Mouse (Mus musculus): ENCODE measurements at regions not wholly inside any gene's neighbourhood (a gene's known extent, or its start where the extent isn't known, plus 50 kb on each side); places are given as distances from the start of the nearest gene placed in this dataset.

DNA sequence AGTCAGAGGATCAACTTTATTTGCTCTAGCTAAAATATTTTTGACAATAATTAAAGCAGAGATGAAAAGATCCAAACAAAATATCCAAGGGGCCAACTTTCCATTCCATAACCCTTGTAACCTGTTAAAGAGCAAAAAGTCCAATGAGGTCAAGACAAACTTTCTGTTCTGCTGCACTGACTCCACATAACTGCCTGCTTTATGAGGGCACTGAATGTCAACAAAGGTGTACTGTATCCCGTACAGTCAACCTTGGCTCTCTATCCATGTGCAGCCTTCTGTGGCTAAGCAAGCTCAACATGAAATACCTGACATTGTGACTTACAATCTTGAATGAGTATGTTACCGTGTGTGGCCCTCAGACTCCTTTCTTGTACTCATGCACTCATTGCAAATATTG, 166.3 kb downstream of the Pfkfb3 start:
- H3K9ac ChIP-seq = no peak overlapping the region
- H3K36me3 ChIP-seq = no peaks in the 10 kb centered on the region
- no peak for ATAC-seq (ENCODE audit: insufficient read depth, low FRiP score, low read depth)
- H3K27ac ChIP-seq = no peak overlapping the region
- no peaks in the 10 kb centered on the region for H3K27me3 ChIP-seq (replicated peaks)
- no peak overlapping the region for H3K4me3 ChIP-seq (replicated peaks)
- WGBS = 70% methylated on average over 2 of the region's 2 CpGs
- no peak overlapping the region for H3K4me2 ChIP-seq
- H3K9me3 ChIP-seq = no peaks in the 10 kb centered on the region
- no peaks in the 10 kb centered on the region for H3K4me1 ChIP-seq

- H3K9ac ChIP-seq = no peak overlapping the region
- 42% methylated on average over 2 of the region's 2 CpGs for WGBS
- H3K27me3 ChIP-seq (replicated peaks) = no peaks in the 10 kb centered on the region
- no peak overlapping the region for H3K4me2 ChIP-seq
- no peak overlapping the region for H3K27ac ChIP-seq
- ATAC-seq (ENCODE audit: insufficient read depth, low FRiP score, low read depth) = no peak
- H3K4me3 ChIP-seq (replicated peaks) = no peak overlapping the region
- no peaks in the 10 kb centered on the region for H3K4me1 ChIP-seq
- H3K9me3 ChIP-seq = no peaks in the 10 kb centered on the region
- no peaks in the 10 kb centered on the region for H3K36me3 ChIP-seq
Observed at GRCm38 (mm10) chr2:11383815-11384214, 170.1 kb downstream of the Pfkfb3 start.

DNA sequence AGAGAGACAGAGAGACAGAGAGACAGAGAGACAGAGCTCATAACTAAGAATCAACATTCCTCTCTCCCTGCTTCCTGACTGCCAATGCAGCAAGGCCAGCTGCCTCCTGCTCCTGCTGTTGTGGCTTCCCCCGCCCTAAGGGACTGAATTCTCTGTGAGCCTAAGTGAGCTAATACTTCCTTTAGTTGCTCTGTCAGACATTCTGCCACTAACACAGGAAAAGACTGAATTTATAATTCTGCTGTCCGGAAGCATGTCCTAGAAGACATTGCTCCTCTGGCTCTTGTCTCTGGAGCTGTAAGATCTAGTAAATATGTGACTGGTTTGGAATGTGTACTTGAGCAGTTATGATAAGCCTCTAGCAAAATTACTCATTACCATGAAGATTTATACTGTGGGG, 176.7 kb downstream of the Pfkfb3 start:
- Histone ChIP-seq H3K36me3 (no peaks in the 10 kb centered on the region), H3K9me3 (no peaks in the 10 kb centered on the region), H3K9ac (no peak overlapping the region), H3K4me3 (replicated peaks) (no peak overlapping the region), H3K27me3 (replicated peaks) (no peaks in the 10 kb centered on the region), H3K4me1 (no peaks in the 10 kb centered on the region), H3K27ac (no peak overlapping the region; the same call in 1 of the 2 replicates), H3K4me2 (no peak overlapping the region)
- no peak for ATAC-seq (ENCODE audit: insufficient read depth, low FRiP score, low read depth)
- 43% methylated on average over 2 of the region's 2 CpGs for WGBS

GRCm38 (mm10) chr2:11375726-11376454, 178.0 kb downstream of the Pfkfb3 start:
- 56% methylated on average over 10 of the region's 10 CpGs for WGBS
- Histone ChIP-seq H3K4me3 (replicated peaks) (no peak overlapping the region), H3K4me2 (no peak overlapping the region), H3K27ac (no peak overlapping the region), H3K36me3 (no peaks in the 10 kb centered on the region), H3K9me3 (no peaks in the 10 kb centered on the region), H3K9ac (no peak overlapping the region), H3K4me1 (no peaks in the 10 kb centered on the region), H3K27me3 (replicated peaks) (no peaks in the 10 kb centered on the region)
- ATAC-seq (ENCODE audit: insufficient read depth, low FRiP score, low read depth) = no peak

GRCm38 (mm10) chr2:11375092-11375491, 178.8 kb downstream of the Pfkfb3 start:
- Histone ChIP-seq H3K4me3 (replicated peaks) (no peak overlapping the region), H3K9ac (no peak overlapping the region), H3K4me1 (no peaks in the 10 kb centered on the region), H3K4me2 (no peak overlapping the region), H3K36me3 (no peaks in the 10 kb centered on the region), H3K9me3 (no peaks in the 10 kb centered on the region), H3K27ac (no peak overlapping the region), H3K27me3 (replicated peaks) (no peaks in the 10 kb centered on the region)
- no peak for ATAC-seq (ENCODE audit: insufficient read depth, low FRiP score, low read depth)
- 52% methylated on average over 6 of the region's 6 CpGs for WGBS

GRCm38 (mm10) chr2:11370273-11370672, 183.6 kb downstream of the Pfkfb3 start:
- Histone ChIP-seq H3K9ac (no peak overlapping the region), H3K27me3 (replicated peaks) (no peaks in the 10 kb centered on the region), H3K4me3 (replicated peaks) (no peak overlapping the region), H3K4me1 (no peaks in the 10 kb centered on the region), H3K4me2 (no peak overlapping the region), H3K27ac (no peak overlapping the region), H3K36me3 (no peaks in the 10 kb centered on the region), H3K9me3 (no peaks in the 10 kb centered on the region)
- no peak for ATAC-seq (ENCODE audit: insufficient read depth, low FRiP score, low read depth)

- H3K27me3 ChIP-seq (replicated peaks) = no peaks in the 10 kb centered on the region
- H3K36me3 ChIP-seq = no peaks in the 10 kb centered on the region
- ATAC-seq (ENCODE audit: insufficient read depth, low FRiP score, low read depth) = no peak
- no peaks in the 10 kb centered on the region for H3K9me3 ChIP-seq
- no peak overlapping the region for H3K4me3 ChIP-seq (replicated peaks)
- H3K4me2 ChIP-seq = no peak overlapping the region
- H3K27ac ChIP-seq = no peak overlapping the region
- no peaks in the 10 kb centered on the region for H3K4me1 ChIP-seq
- WGBS = 62% methylated on average over 2 of the region's 2 CpGs
- H3K9ac ChIP-seq = no peak overlapping the region
Observed at GRCm38 (mm10) chr2:11367319-11367718, 186.6 kb downstream of the Pfkfb3 start.

- no peaks in the 10 kb centered on the region for H3K9me3 ChIP-seq
- no peaks in the 10 kb centered on the region for H3K4me1 ChIP-seq
- H3K9ac ChIP-seq = no peak overlapping the region
- 58% methylated on average over 3 of the region's 3 CpGs for WGBS
- no peak for ATAC-seq (ENCODE audit: insufficient read depth, low FRiP score, low read depth)
- no peaks in the 10 kb centered on the region for H3K27me3 ChIP-seq (replicated peaks)
- no peak overlapping the region for H3K27ac ChIP-seq
- H3K36me3 ChIP-seq = no peaks in the 10 kb centered on the region
- no peak overlapping the region for H3K4me3 ChIP-seq (replicated peaks)
- no peak overlapping the region for H3K4me2 ChIP-seq
Observed at GRCm38 (mm10) chr2:11365815-11366214, 188.1 kb downstream of the Pfkfb3 start.

DNA sequence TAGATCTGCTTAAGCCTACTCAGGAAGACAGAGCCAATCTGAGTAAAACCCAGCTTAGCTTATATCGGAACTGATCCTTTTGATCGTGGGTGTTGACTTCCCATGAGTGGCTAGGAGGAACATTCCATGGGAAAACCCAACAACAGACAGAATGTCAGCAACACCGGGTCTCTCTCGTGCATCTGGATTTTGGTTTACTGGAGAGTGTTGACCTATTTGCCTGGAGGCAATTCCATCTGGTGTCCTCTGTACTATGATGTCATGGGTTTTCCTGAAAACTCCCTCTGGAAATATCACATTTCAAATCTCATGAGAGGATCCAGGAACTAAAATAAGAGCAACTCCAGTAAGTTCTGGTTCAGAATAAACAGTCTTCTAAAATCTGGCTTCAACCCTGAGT, 188.5 kb downstream of the Pfkfb3 start:
- Histone ChIP-seq H3K27ac (no peak overlapping the region; the same call in 1 of the 2 replicates), H3K4me2 (no peak overlapping the region), H3K9me3 (no peaks in the 10 kb centered on the region), H3K4me1 (no peaks in the 10 kb centered on the region), H3K4me3 (replicated peaks) (no peak overlapping the region), H3K27me3 (replicated peaks) (no peaks in the 10 kb centered on the region), H3K9ac (no peak overlapping the region), H3K36me3 (no peaks in the 10 kb centered on the region)
- ATAC-seq (ENCODE audit: insufficient read depth, low FRiP score, low read depth) = no peak
- 64% methylated on average over 4 of the region's 4 CpGs for WGBS

- H3K4me2 ChIP-seq = no peak overlapping the region
- H3K9ac ChIP-seq = no peak overlapping the region
- H3K4me1 ChIP-seq = no peaks in the 10 kb centered on the region
- no peak overlapping the region for H3K4me3 ChIP-seq (replicated peaks)
- no peak for ATAC-seq (ENCODE audit: insufficient read depth, low FRiP score, low read depth)
- no peaks in the 10 kb centered on the region for H3K27me3 ChIP-seq (replicated peaks)
- no peaks in the 10 kb centered on the region for H3K36me3 ChIP-seq
- no peak overlapping the region for H3K27ac ChIP-seq
- no peaks in the 10 kb centered on the region for H3K9me3 ChIP-seq
- WGBS = 82% methylated on average over 2 of the region's 2 CpGs
Observed at GRCm38 (mm10) chr2:11364111-11364510, 189.8 kb downstream of the Pfkfb3 start.

DNA sequence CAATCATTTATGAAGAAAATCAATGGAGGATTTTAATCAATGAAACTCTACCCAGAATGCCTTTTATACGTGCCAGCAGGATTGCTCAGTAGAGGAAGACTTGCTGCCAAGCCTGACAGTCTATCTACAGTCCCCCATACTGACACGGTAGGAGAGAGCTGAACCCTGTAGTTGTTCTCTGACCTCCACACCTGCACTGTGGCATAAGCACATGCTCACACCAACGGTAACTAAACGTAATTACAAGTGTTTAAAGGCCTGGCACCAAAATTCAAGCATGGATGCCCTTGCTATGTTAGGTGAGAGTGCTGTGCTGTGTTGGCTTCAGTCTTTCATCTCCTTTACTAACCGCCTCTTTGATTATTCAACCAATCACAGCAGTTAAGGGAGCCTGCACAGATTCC, 190.8 kb downstream of the Pfkfb3 start:
- no peak for ATAC-seq (ENCODE audit: insufficient read depth, low FRiP score, low read depth)
- no peaks in the 10 kb centered on the region for H3K27me3 ChIP-seq (replicated peaks)
- H3K4me1 ChIP-seq = no peaks in the 10 kb centered on the region
- H3K27ac ChIP-seq = no peak overlapping the region
- no peak overlapping the region for H3K4me3 ChIP-seq (replicated peaks)
- 81% methylated on average over 5 of the region's 5 CpGs for WGBS
- no peak overlapping the region for H3K4me2 ChIP-seq
- H3K36me3 ChIP-seq = no peaks in the 10 kb centered on the region
- H3K9me3 ChIP-seq = no peaks in the 10 kb centered on the region
- no peak overlapping the region for H3K9ac ChIP-seq

GRCm38 (mm10) chr2:11362205-11362994, 190.5 kb downstream of the Prkcq start:
- 72% methylated on average over 8 of the region's 8 CpGs for WGBS
- H3K36me3 ChIP-seq = no peaks in the 10 kb centered on the region
- no peaks in the 10 kb centered on the region for H3K4me1 ChIP-seq
- H3K9ac ChIP-seq = no peak overlapping the region
- H3K4me3 ChIP-seq (replicated peaks) = no peak overlapping the region
- H3K4me2 ChIP-seq = no peak overlapping the region
- H3K27ac ChIP-seq = no peak overlapping the region
- ATAC-seq (ENCODE audit: insufficient read depth, low FRiP score, low read depth) = peak; percentile 47; the same call in 1 of the 2 replicates
- no peaks in the 10 kb centered on the region for H3K27me3 ChIP-seq (replicated peaks)
- no peaks in the 10 kb centered on the region for H3K9me3 ChIP-seq

All from stomach, embryonic 15.5 days (tissue).